Mouse (Mus musculus) bone marrow, adult 2 months (tissue): ENCODE results near the gene Kif28.

Experiments used
- CTCF ChIP-seq: fragments of 200-500 bp; IDR thresholded peaks from 2 replicates; pipeline ENCODE4 v1.5.1; 2011; ENCODE audit warnings: low read length, control low read depth; ENCODE audit not compliant: control insufficient read depth, insufficient read depth
- POLR2A ChIP-seq: fragments of 200-500 bp; IDR thresholded peaks from 2 replicates; pipeline ENCODE4 v1.6.1; 2011; ENCODE audit warnings: low read depth, mild to moderate bottlenecking, control low read depth, low read length, borderline replicate concordance; ENCODE audit not compliant: control insufficient read depth

DNA sequence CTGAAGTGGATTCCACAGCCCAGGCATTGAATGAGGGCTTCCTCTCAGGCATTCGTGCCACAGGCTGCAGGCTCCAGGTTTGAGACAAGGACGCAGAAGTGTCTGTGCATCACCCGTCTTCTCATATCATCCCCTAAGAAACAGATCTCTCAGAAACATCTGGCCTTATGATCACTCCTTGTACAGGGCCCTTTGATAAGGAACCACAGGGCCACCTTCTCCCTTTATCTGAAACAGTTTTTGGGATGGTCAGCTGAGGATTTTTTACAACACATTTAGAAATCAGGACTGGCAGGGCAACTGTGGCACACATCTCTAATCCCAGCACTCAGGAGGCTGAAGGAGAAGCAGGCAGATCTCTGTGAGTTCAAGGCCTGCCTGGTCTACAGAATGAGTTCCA is 95.7 kb downstream of the Kif28 start:
- TF ChIP-seq POLR2A (no peak), CTCF (no peak)
